Mouse (Mus musculus) embryonic fibroblast, embryonic 13.5 days (primary cell): ENCODE measurements at regions not wholly inside any gene's neighbourhood (a gene's known extent, or its start where the extent isn't known, plus 50 kb on each side); places are given as distances from the start of the nearest gene placed in this dataset.

Source experiments
- H3K27ac ChIP-seq: 2 replicates; pipeline ENCODE4 v1.5.1; 2012; ENCODE audit warnings: low read length, control low read depth, inconsistent platforms; ENCODE audit not compliant: insufficient read depth
- H3K4me1 ChIP-seq: 2 replicates; pipeline ENCODE4 v1.6.1; 2011; ENCODE audit warnings: low read length; ENCODE audit not compliant: control insufficient read depth, insufficient read depth
- H3K4me3 ChIP-seq: 2 replicates; pipeline ENCODE4 v1.5.1; 2011; ENCODE audit warnings: mild to moderate bottlenecking, control low read depth, low read length; ENCODE audit not compliant: insufficient read depth
- CTCF ChIP-seq: IDR thresholded peaks from 2 replicates; pipeline ENCODE4 v1.5.1; 2011; ENCODE audit warnings: mild to moderate bottlenecking, control low read depth, low read length, moderate library complexity, borderline replicate concordance; ENCODE audit not compliant: insufficient read depth
- POLR2A ChIP-seq: IDR thresholded peaks from 2 replicates; pipeline ENCODE4 v1.6.1; 2011; ENCODE audit warnings: low read depth, mild to moderate bottlenecking, control low read depth, low read length, moderate library complexity

- Histone ChIP-seq H3K4me3 (no peak overlapping the region), H3K4me1 (no peaks in the 10 kb centered on the region), H3K27ac (no peak overlapping the region)
- TF ChIP-seq POLR2A = no peak
- TF ChIP-seq CTCF = no peak
These were observed 530.2 kb upstream of the Sel1l start for GRCm38 (mm10) chr12:92379130-92379529.

DNA sequence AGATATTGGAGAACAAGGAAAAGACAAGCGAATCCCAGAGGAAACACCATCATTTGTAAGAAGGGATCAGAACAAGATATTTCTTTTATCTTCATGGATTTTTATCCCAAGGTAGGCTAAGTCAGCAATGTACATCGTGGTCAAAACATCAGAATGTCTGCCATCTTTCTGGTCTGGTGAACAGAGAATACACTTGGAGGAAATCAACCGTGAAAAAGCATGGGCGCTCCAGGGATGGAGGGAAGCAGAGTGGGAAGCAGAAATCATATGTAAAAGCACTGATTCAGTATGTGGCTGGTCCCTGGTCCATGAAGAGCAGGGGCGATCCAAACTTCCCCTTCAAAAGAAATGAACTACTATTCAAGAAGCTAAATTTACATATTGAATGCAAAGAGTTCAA is 517.0 kb upstream of the Sel1l start:
- H3K27ac ChIP-seq = no peak overlapping the region
- no peak for TF ChIP-seq CTCF
- TF ChIP-seq POLR2A = no peak
- no peak overlapping the region for H3K4me3 ChIP-seq
- no peaks in the 10 kb centered on the region for H3K4me1 ChIP-seq

DNA sequence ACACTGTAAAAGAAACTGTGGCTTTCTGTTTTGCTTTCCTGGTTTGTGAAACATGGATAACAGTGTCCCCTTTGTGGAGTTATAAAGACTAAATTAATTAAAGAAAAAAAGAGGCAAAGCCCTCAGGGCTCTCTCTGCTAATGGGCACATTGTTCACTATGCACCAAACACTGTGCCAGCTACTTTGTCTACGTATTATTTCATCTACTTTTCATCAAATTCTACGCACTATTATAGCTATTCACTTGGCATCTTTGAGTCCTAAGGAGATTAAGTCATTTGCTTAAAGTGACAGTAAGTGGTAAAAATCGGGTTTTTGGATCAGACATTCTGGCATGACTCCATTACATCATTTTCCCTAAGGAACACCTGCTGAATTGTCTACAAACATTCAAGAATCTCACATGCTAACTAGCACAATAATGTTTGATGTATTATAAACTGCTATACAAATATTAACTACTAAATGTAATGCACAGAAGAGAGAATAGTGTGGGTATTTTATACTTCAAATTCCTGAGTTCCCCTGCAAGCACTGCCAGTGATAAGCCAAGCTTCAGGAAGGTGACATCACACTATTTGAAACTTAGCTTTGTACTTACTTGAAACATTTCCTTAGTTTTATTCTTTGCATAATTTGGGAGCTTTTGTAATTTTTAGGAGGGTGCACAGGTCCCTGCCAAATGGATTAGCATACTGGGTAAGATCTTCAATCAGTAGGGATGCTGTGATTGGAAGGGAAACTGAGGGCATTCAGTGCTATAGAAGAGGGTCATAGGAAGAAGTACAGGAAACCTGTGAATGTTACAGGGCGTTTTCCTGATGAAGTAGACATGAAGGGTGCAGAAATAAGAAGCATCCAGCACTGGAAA is 504.7 kb upstream of the Sel1l start:
- TF ChIP-seq POLR2A (no peak), CTCF (no peak)
- Histone ChIP-seq H3K27ac (no peak overlapping the region), H3K4me1 (no peaks in the 10 kb centered on the region), H3K4me3 (no peak overlapping the region)

- peak overlapping the region; percentile 83 for H3K27ac ChIP-seq
- no peak overlapping the region for H3K4me3 ChIP-seq
- TF ChIP-seq POLR2A (no peak), CTCF (no peak)
- H3K4me1 ChIP-seq = no peaks in the 10 kb centered on the region
These were observed 469.3 kb upstream of the Sel1l start for GRCm38 (mm10) chr12:92318241-92318640.

- Histone ChIP-seq H3K27ac (peak overlapping the region; percentile 83; the same call in 1 of the 2 replicates), H3K4me3 (no peak overlapping the region), H3K4me1 (no peaks in the 10 kb centered on the region)
- no peak for TF ChIP-seq CTCF
These were observed 468.7 kb upstream of the Sel1l start for GRCm38 (mm10) chr12:92317609-92318008.

DNA sequence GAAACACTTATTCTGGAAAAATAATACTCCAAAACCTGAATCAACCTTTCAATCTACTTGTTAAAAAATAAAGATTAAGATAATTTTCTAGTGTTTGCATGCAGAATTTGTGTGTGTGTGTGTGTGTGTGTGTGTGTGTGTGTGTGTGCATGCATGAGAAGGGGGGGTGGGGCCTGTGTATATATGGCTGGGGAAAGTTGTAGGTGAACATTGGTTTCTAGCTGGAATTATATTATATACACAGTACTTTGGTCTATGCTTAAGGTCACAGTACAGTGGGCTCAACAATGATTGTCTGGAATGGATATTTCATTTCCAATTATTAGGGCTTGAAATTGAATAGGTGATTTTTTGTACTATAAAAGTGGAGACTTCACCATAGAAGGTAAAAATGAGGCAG is 467.3 kb upstream of the Sel1l start:
- Histone ChIP-seq H3K4me3 (no peak overlapping the region), H3K4me1 (no peaks in the 10 kb centered on the region), H3K27ac (peak overlapping the region; percentile 13; the same call in 1 of the 2 replicates)
- TF ChIP-seq POLR2A = no peak
- TF ChIP-seq CTCF = no peak

- Histone ChIP-seq H3K27ac (no peak overlapping the region), H3K4me1 (no peaks in the 10 kb centered on the region), H3K4me3 (no peak overlapping the region)
- TF ChIP-seq CTCF (no peak), POLR2A (no peak)
These were observed 466.9 kb upstream of the Sel1l start for GRCm38 (mm10) chr12:92315820-92316219.

- no peak overlapping the region for H3K4me3 ChIP-seq
- no peaks in the 10 kb centered on the region for H3K4me1 ChIP-seq
- TF ChIP-seq CTCF (peak; percentile 37; the same call in 1 of the 2 replicates), POLR2A (no peak)
- H3K27ac ChIP-seq = no peak overlapping the region
These were observed 454.1 kb upstream of the Sel1l start for GRCm38 (mm10) chr12:92302951-92303591.

GRCm38 (mm10) chr12:92294887-92295286 is 445.9 kb upstream of the Sel1l start:
- Histone ChIP-seq H3K4me1 (no peaks in the 10 kb centered on the region), H3K4me3 (no peak overlapping the region), H3K27ac (no peak overlapping the region)
- no peak for TF ChIP-seq CTCF
- no peak for TF ChIP-seq POLR2A

- Histone ChIP-seq H3K27ac (no peak overlapping the region), H3K4me1 (no peaks in the 10 kb centered on the region), H3K4me3 (no peak overlapping the region)
- TF ChIP-seq POLR2A (no peak), CTCF (no peak)
These were observed 444.4 kb upstream of the Sel1l start for GRCm38 (mm10) chr12:92293341-92293720.
